Mouse (Mus musculus): ENCODE measurements at regions not wholly inside any gene's neighbourhood (a gene's known extent, or its start where the extent isn't known, plus 50 kb on each side); places are given as distances from the start of the nearest gene placed in this dataset.
"Not testable (repeated sequence)": the region's sequence is repeated elsewhere in the genome, so short reads cannot be mapped to it uniquely, and the experiment has no call there.

DNA sequence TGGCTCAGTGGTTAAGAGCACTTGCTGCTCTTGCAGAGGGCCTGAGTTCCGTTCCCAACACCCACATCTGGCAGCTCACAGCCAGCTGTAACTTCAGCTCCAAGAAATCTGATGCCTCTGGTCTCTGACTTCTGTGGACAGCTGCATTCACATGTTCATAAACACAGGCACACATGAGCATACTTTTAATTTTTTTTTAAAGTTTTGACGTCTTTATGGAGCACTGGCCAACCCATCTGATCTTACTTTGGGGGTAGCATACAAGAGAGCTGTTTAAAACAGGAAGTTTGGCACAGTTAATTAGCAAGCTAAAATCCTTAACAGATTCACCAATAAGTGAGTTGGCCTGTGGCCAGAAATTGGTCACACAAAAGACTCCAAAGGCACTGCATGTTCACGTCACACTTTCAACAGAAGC lies 81.2 kb upstream of the Atl2 start:
- WGBS: 79% methylated on average over 3 of the region's 3 CpGs
- H3K4me3 ChIP-seq (replicated peaks): no peak overlapping the region
- H3K9ac ChIP-seq (replicated peaks): no peak overlapping the region
- no peaks in the 10 kb centered on the region for H3K27me3 ChIP-seq
- H3K27ac ChIP-seq: no peak overlapping the region
- H3K4me1 ChIP-seq (replicated peaks): peaks cover 17% of the 10 kb centered on the region; the same call in 1 of the 2 replicates
- no peak overlapping the region for H3K4me2 ChIP-seq (replicated peaks)
- no peaks in the 10 kb centered on the region for H3K9me3 ChIP-seq
- ATAC-seq: no peak
- H3K36me3 ChIP-seq: no peaks in the 10 kb centered on the region

DNA sequence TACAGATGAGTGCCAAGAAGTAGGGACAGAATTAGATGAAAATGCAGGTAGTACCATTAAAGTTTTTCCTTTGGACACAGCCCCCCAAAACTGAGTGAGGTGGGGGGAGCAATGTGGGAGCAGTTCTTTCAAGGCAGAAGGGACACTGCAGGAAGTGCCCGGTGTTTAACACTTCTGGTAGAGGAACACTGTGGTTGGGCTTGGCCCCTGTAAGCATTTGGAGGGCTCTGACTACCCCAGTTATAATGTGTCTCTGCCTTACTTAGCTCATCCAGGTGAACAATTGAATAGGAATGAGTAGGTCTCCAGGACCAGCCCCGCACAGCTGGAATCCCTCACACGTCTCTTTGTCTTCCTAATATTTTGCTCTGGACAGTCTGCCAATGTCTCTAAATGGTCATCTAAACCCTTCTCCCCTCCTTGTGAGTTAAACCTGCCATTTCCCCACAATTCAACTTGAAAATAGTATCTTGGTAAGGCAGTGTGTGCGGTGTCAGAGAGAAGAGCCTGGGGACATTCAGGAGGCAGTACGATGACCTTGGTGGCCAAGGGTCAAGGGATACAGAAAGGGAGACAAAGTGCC lies 80.7 kb upstream of the Atl2 start:
- peak; percentile 62 for ATAC-seq
- peak overlapping the region; percentile 51 for H3K4me2 ChIP-seq (replicated peaks)
- peaks cover 14% of the 10 kb centered on the region; the same call in 1 of the 2 replicates for H3K4me1 ChIP-seq (replicated peaks)
- H3K27me3 ChIP-seq: no peaks in the 10 kb centered on the region
- no peak overlapping the region for H3K9ac ChIP-seq (replicated peaks)
- peak overlapping the region; percentile 31; the same call in 1 of the 2 replicates for H3K4me3 ChIP-seq (replicated peaks)
- H3K27ac ChIP-seq: no peak overlapping the region
- no peaks in the 10 kb centered on the region for H3K9me3 ChIP-seq
- no peaks in the 10 kb centered on the region for H3K36me3 ChIP-seq
- WGBS: 83% methylated on average over 5 of the region's 5 CpGs

DNA sequence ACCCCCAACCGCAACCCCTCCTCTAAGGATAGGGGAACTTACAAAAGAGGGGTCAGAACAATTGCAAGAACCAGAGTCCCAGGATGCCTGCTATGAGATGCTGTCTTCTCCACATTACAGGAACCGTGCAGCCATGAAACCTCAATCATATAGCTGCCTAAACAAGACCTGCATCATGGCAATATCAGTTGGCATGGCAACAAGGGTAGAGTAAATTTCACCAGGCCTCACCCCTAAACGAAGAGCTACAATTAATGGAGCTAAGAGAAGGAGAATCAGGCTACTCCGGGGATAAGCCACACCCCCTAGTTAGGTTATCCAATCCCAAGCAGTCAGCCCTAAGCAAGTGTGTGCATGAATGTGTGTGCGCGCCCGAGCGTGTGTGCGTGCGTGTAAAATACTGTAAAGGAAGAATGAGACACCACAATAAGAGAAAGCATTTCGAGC lies 80.1 kb upstream of the Atl2 start:
- Histone ChIP-seq H3K9ac (replicated peaks) (no peak overlapping the region), H3K27ac (no peak overlapping the region)
- 28% methylated on average over 11 of the region's 11 CpGs for WGBS

DNA sequence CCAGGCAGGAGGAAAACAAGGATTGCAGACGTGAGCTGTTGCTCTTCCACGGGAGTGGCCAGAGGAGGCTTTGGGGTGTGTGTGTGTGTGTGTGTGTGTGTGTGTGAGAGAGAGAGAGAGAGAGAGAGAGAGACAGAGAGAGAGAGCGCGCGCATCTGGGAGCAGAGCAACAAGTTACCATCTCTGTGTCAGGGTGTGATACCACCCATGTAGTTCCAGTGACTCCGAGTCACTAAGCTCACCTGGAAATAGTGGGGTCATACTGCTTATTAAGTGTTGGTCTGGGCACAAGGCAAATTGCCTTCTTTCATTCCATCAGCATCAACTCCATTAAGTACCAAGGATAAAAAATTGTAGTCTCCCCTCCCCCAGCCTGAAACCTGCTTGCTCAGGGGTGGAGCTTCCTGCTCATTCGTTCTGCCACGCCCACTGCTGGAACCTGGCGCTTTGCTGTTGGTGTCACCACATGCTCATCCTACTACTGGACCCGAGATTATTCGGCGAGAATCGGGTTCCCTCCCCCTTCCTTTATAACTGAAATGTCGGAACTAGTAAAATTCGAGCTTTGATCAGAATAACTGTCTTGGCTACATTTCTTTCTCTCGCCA lies 79.3 kb upstream of the Atl2 start:
- not testable (repeated sequence) for H3K9ac ChIP-seq (replicated peaks); H3K27me3 ChIP-seq; H3K36me3 ChIP-seq; H3K27ac ChIP-seq; H3K9me3 ChIP-seq
- peaks cover 14% of the 10 kb centered on the region; the same call in 1 of the 2 replicates for H3K4me1 ChIP-seq (replicated peaks)
- peak overlapping the region; percentile 31; the same call in 1 of the 2 replicates for H3K4me3 ChIP-seq (replicated peaks)
- WGBS: 23% methylated on average over 16 of the region's 16 CpGs
- peak; percentile 24; the same call in 1 of the 2 replicates for ATAC-seq
- H3K4me2 ChIP-seq (replicated peaks): peak overlapping the region; percentile 51

More for the DNA sequence above, 80.1 kb upstream of the Atl2 start:
- Histone ChIP-seq H3K27me3 (0 out of 2 replicates have a peak, but pooled peaks cover under 1% of the 10 kb centered on the region), H3K36me3 (no peaks in the 10 kb centered on the region), H3K4me2 (replicated peaks) (peak overlapping the region; percentile 51), H3K4me3 (replicated peaks) (peak overlapping the region; percentile 31), H3K4me1 (replicated peaks) (peaks cover 14% of the 10 kb centered on the region; the same call in 1 of the 2 replicates), H3K9me3 (no peaks in the 10 kb centered on the region)
- peak; percentile 91 for ATAC-seq

DNA sequence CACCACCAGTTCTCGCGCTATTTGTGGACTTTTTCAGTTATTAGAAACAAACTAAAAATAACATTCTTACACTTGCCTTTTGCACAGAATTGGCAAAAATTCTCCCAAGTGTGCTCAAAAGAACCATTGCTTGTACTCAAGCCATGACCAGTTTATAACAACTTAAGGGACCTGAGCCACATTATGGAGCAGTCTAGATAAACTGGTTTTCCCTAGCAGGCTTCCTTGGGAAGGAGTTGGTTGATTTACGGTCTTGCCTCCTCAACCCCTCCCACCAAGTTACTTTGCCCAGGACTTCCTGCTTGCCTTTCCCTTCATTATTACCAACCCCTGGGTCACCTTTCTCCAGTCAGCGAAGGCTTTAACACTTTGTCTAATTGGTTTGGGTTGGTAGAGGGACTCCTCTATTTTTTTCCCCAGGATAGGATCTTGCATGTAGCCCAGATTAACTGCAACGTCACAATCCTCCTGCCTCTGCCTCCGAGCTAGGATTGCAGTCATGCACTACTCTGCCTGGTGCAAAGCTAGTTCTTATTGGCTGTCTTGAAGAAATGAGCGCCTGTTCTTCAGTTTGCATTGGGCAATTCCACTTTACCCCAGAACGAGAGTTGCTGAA lies 75.9 kb upstream of the Atl2 start:
- 90% methylated on average over 8 of the region's 8 CpGs for WGBS
- no peaks in the 10 kb centered on the region for H3K9me3 ChIP-seq
- H3K27me3 ChIP-seq: peaks cover 6% of the 10 kb centered on the region; the same call in 1 of the 2 replicates
- H3K4me1 ChIP-seq (replicated peaks): peaks cover 19% of the 10 kb centered on the region; the same call in 1 of the 2 replicates
- H3K36me3 ChIP-seq: no peaks in the 10 kb centered on the region
- H3K9ac ChIP-seq (replicated peaks): no peak overlapping the region
- H3K4me2 ChIP-seq (replicated peaks): no peak overlapping the region
- H3K27ac ChIP-seq: no peak overlapping the region
- no peak for ATAC-seq
- no peak overlapping the region for H3K4me3 ChIP-seq (replicated peaks)

DNA sequence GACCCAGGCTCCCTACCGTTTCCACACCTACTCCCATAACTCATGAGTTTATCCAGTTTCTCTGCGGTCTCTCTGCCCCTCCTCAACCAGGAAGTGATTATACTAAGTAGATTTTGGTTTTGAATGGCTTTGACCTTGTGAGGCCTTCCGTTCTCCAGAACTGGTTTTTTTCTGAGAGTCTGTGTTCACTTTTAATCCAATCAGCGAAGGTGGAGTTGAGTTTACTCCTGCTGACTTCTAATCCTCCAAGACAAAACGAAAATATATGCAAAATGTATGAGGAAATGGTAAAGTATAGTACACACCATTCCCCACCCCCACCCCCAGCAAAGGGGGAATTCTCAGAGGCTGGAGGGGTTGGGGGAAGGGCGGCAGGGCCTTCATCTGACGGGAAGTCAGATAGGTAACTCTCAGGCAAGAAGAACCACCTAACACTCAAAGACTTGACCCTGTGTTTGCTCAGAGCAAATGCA lies 73.6 kb upstream of the Atl2 start:
- no peak overlapping the region for H3K27ac ChIP-seq
- no peaks in the 10 kb centered on the region for H3K9me3 ChIP-seq
- no peak overlapping the region for H3K4me3 ChIP-seq (replicated peaks)
- 0 out of 2 replicates have a peak, but pooled peaks cover 5% of the 10 kb centered on the region for H3K4me1 ChIP-seq (replicated peaks)
- ATAC-seq: no peak
- WGBS: 25% methylated on average over 7 of the region's 7 CpGs
- H3K4me2 ChIP-seq (replicated peaks): no peak overlapping the region
- no peak overlapping the region for H3K9ac ChIP-seq (replicated peaks)
- peaks cover 6% of the 10 kb centered on the region; the same call in 1 of the 2 replicates for H3K27me3 ChIP-seq
- no peaks in the 10 kb centered on the region for H3K36me3 ChIP-seq

DNA sequence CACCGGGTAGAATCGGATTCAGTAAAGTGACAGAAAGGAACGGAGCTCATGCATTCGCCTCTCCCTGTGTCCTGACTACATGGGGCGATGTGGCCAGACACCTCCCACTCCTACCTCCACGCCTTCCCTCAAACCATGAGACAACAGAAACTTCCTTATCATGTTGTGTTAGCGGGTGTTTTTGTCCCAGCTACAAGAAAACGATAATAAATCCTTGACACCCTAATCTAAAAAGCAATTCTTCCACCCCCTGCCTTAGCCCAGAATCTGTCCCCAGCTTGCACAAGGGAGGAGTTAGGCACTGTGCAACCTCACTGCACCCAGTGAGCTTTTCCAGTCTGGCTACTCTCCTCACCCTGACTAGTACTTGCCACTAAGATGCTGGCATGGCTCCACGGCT lies 72.9 kb upstream of the Atl2 start:
- no peak overlapping the region for H3K27ac ChIP-seq
- 0 out of 2 replicates have a peak, but pooled peaks cover 5% of the 10 kb centered on the region for H3K4me1 ChIP-seq (replicated peaks)
- no peak for ATAC-seq
- no peak overlapping the region for H3K9ac ChIP-seq (replicated peaks)
- no peak overlapping the region for H3K4me2 ChIP-seq (replicated peaks)
- no peak overlapping the region for H3K4me3 ChIP-seq (replicated peaks)
- WGBS: 90% methylated on average over 9 of the region's 9 CpGs
- peaks cover 6% of the 10 kb centered on the region; the same call in 1 of the 2 replicates for H3K27me3 ChIP-seq
- H3K36me3 ChIP-seq: no peaks in the 10 kb centered on the region
- H3K9me3 ChIP-seq: no peaks in the 10 kb centered on the region

DNA sequence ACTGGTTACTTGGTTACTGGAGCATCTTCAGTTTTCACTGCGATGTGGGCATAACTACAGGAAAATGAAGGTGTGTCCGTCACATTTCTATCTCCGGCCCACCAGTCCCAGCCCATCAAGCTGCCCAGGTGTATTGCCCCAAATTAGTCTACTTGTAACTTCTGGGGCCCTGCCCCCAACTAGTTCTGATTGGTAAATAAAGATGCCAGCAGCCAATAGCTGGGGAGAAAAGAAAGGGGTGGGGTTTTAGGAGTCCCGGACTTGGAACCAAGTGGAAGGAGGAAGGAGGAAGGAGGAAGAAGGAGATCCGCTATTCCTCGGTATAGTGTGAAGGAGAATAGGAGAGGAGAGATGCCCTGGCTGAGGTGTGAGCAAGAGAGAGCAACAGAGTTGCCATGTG lies 71.1 kb upstream of the Atl2 start:
- Histone ChIP-seq H3K27me3 (peaks cover 6% of the 10 kb centered on the region; the same call in 1 of the 2 replicates), H3K4me2 (replicated peaks) (no peak overlapping the region), H3K27ac (no peak overlapping the region), H3K9me3 (no peaks in the 10 kb centered on the region), H3K4me1 (replicated peaks) (0 out of 2 replicates have a peak, but pooled peaks cover 5% of the 10 kb centered on the region), H3K36me3 (no peaks in the 10 kb centered on the region), H3K9ac (replicated peaks) (no peak overlapping the region), H3K4me3 (replicated peaks) (no peak overlapping the region)
- ATAC-seq: no peak
- WGBS: 38% methylated on average over 6 of the region's 6 CpGs

DNA sequence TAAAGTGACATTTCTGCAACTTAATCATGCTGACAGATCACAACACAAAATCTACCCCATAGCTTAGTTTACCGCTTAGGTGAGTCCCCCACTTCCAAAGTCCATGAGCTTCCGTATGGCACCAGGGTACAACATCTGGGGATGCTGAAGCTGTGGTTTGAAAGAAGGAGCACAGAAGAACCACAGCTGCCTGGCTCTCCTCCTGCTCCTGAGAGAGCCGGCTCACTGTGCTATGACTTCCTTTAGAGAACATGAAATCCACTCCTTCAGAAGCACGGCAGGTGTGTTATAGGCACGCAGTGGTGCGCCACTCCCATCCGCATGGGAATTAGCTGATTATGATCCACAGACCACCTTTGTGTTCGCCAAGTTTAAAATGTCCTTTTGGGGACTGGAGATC lies 69.7 kb upstream of the Atl2 start:
- H3K4me3 ChIP-seq (replicated peaks): no peak overlapping the region
- no peaks in the 10 kb centered on the region for H3K9me3 ChIP-seq
- ATAC-seq: no peak
- no peak overlapping the region for H3K27ac ChIP-seq
- no peak overlapping the region for H3K4me2 ChIP-seq (replicated peaks)
- H3K27me3 ChIP-seq: peaks cover 2% of the 10 kb centered on the region; the same call in 1 of the 2 replicates
- H3K36me3 ChIP-seq: no peaks in the 10 kb centered on the region
- H3K4me1 ChIP-seq (replicated peaks): 0 out of 2 replicates have a peak, but pooled peaks cover 5% of the 10 kb centered on the region
- 91% methylated on average over 8 of the region's 8 CpGs for WGBS
- no peak overlapping the region for H3K9ac ChIP-seq (replicated peaks)

DNA sequence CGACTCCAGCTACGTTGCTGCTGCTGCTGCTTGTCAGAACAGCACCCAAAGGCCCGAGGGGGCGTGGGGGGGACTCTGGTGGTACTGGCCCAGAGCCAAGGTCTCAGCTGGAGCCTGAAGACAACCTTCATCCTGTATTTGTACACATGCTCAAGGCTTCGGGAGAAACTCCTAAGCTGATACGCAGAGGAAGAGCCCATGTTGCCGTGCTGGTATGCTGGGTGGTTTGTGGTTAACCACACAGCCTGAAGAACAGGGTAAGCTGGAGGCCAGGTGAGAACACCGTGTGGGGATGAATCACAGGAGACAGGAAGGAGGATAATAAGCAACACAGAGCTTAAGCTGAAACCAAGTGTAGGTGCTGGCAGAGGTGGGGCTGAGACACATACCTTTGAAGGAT lies 68.9 kb upstream of the Atl2 start:
- Histone ChIP-seq H3K27me3 (no peaks in the 10 kb centered on the region; the same call in 1 of the 2 replicates), H3K9ac (replicated peaks) (no peak overlapping the region), H3K4me2 (replicated peaks) (no peak overlapping the region), H3K4me3 (replicated peaks) (no peak overlapping the region), H3K9me3 (no peaks in the 10 kb centered on the region), H3K27ac (no peak overlapping the region), H3K36me3 (no peaks in the 10 kb centered on the region), H3K4me1 (replicated peaks) (0 out of 2 replicates have a peak, but pooled peaks cover 5% of the 10 kb centered on the region)
- no peak for ATAC-seq
- 79% methylated on average over 8 of the region's 8 CpGs for WGBS

DNA sequence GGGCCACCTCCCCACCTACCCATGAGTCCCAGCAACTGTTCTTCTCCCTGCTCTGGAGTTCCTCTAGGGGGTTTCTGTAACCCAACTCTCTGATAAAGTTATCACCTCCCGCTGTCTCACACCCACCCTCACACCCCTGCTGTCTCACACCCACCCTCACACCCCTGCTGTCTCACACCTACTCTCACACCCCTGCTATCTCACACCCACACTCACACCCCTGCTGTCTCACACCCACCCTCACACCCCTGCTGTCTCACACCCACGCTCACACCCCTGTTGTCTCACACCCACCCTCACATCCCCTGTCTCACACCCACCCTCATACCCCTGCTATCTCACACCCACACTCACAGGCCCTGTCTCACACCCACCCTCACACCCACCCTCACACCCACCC lies 67.4 kb upstream of the Atl2 start:
- ATAC-seq: no peak
- no peaks in the 10 kb centered on the region for H3K36me3 ChIP-seq
- H3K4me3 ChIP-seq (replicated peaks): no peak overlapping the region
- H3K9ac ChIP-seq (replicated peaks): no peak overlapping the region
- WGBS: 89% methylated on average over 2 of the region's 2 CpGs
- no peaks in the 10 kb centered on the region for H3K4me1 ChIP-seq (replicated peaks)
- H3K4me2 ChIP-seq (replicated peaks): no peak overlapping the region
- H3K27me3 ChIP-seq: no peaks in the 10 kb centered on the region; the same call in 1 of the 2 replicates
- no peak overlapping the region for H3K27ac ChIP-seq
- no peaks in the 10 kb centered on the region for H3K9me3 ChIP-seq

DNA sequence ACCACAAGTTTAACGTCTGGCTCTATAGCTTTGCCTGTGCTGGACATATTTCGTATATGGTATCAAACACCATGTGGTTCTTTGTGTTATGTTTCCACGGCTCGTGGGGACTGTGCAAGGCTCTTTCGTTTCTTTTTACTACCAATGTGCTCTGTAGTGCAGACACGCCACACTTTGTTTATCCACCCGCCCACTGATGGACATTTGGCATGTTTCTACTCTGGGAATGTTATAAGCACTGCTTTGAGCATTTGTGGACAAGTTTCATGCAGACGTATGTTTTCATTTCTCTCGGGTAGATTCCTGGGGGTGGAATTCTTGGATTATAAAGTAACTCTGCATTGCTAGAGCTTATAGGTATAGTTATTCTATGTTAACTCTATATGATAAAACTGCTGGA lies 65.5 kb upstream of the Atl2 start:
- H3K4me3 ChIP-seq (replicated peaks): no peak overlapping the region
- WGBS: 84% methylated on average over 9 of the region's 9 CpGs
- H3K9me3 ChIP-seq: no peaks in the 10 kb centered on the region
- H3K27me3 ChIP-seq: no peaks in the 10 kb centered on the region
- H3K4me1 ChIP-seq (replicated peaks): no peaks in the 10 kb centered on the region
- no peak overlapping the region for H3K27ac ChIP-seq
- ATAC-seq: no peak
- no peak overlapping the region for H3K4me2 ChIP-seq (replicated peaks)
- H3K36me3 ChIP-seq: no peaks in the 10 kb centered on the region
- H3K9ac ChIP-seq (replicated peaks): no peak overlapping the region
